Mouse (Mus musculus) spleen, postnatal 4 days (tissue): ENCODE results near the gene Brix1.

Source experiments
- DNase-seq, 2 experiments: peaks; one replicate each; pipeline ENCODE4 v3.0.0; 2022; ENCODE audit warnings: low spot score in 2 of 2

Brix1 gene

GRCm38 (mm10) chr15:10447102-10447501, 38.6 kb downstream of the Brix1 start:
- DNase-seq: no peak

DNA sequence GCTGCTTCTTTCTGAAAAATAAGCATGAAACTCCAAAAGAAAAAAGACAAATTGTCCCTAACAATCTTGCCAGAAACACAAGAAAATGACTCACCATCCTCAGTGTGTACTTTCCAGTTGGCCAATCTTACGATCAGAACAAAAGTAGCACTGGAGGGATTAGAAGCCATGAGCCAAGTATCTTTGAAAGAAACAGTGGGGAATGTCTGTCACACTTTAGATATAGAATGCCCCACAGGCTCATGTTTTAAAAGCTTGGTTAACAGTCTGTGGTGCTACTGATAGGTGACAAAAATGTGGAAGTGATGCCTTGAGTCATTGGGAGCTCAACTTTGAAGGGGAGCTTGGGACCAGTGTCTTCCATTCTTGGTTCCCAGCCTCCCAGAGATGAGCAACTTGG, 43.5 kb downstream of the Brix1 start:
- DNase-seq: no peak

- no peak for DNase-seq
Observed at GRCm38 (mm10) chr15:10441493-10441892, 44.3 kb downstream of the Brix1 start.

- no peak for DNase-seq
Observed at GRCm38 (mm10) chr15:10439963-10440362, 45.8 kb downstream of the Brix1 start.

- no peak for DNase-seq
Observed at GRCm38 (mm10) chr15:10436893-10437292, 48.9 kb downstream of the Brix1 start.

- no peak for DNase-seq
Observed at GRCm38 (mm10) chr15:10426545-10427266, 59.0 kb downstream of the Brix1 start.

GRCm38 (mm10) chr15:10426124-10426523, 59.6 kb downstream of the Brix1 start:
- no peak for DNase-seq
